Mouse (Mus musculus) cerebellum, adult 2 months (tissue): ENCODE measurements around the gene Hc. TPM values are rescaled to one million over a fixed set of nuclear protein-coding genes. Genes with fewer than 3 reads are reported as not detected.

Source experiments
- DNase-seq, 2 experiments: peaks; one replicate each; pipeline ENCODE4 v3.0.0; 2021
- H3K27ac ChIP-seq: fragments of 200-500 bp; 2 replicates; pipeline ENCODE4 v1.5.1; 2012; ENCODE audit warnings: low read length, control low read depth, inconsistent platforms; ENCODE audit not compliant: insufficient read depth
- H3K27me3 ChIP-seq: fragments of 200-500 bp; 2 replicates; pipeline ENCODE4 v1.6.1; 2012; ENCODE audit warnings: inconsistent platforms, mild to moderate bottlenecking, low read length, moderate library complexity; ENCODE audit not compliant: control insufficient read depth, insufficient read depth
- H3K4me1 ChIP-seq: fragments of 200-500 bp; 2 replicates; pipeline ENCODE4 v1.6.1; 2011; ENCODE audit warnings: low read length; ENCODE audit not compliant: control insufficient read depth, insufficient read depth
- H3K4me3 ChIP-seq: fragments of 200-500 bp; replicated peaks from 2 replicates; pipeline ENCODE3; 2011; ENCODE audit warnings: mild to moderate bottlenecking, low read depth, low read length, control low read depth; ENCODE audit not compliant: insufficient read depth
- CTCF ChIP-seq: fragments of 200-500 bp; IDR thresholded peaks from 2 replicates; pipeline ENCODE4 v1.5.1; 2011; ENCODE audit warnings: low read depth, mild to moderate bottlenecking, control low read depth, low read length, moderate library complexity, borderline replicate concordance; ENCODE audit not compliant: insufficient read depth
- POLR2A ChIP-seq: fragments of 200-500 bp; IDR thresholded peaks from 2 replicates; pipeline ENCODE4 v1.6.1; 2011; ENCODE audit warnings: low read length, control low read depth, borderline replicate concordance; ENCODE audit not compliant: insufficient read depth
- WGBS: fragments of 180-500 bp; shearing (Covaris S2); methylation state at CpG from one replicate; pipeline ENCODE4 v1.1.7; 2018; 5-methylcytosine and 5-hydroxymethylcytosine counted together
- polyA plus RNA-seq: library from polyadenylated mRNA; depleted of rRNA; stranded (reverse); fragments of >200 nt; gene quantifications from 2 replicates; pipeline ENCODE4 v1.2.3, GENCODE M21; 2012

The Hc gene
- polyA plus RNA-seq, 1 experiment: 1.1 TPM

- DNase-seq: no peak
- H3K4me3 ChIP-seq: no peak overlapping the region
- H3K4me1 ChIP-seq: no peaks in the 10 kb centered on the region
- no peak overlapping the region for H3K27ac ChIP-seq
- TF ChIP-seq CTCF: no peak
- no peak for TF ChIP-seq POLR2A
- no peaks in the 10 kb centered on the region for H3K27me3 ChIP-seq
- WGBS: 89% methylated on average over 9 of the region's 9 CpGs
These were observed 22.5 kb downstream of the Hc start for GRCm38 (mm10) chr2:35038580-35039375.

GRCm38 (mm10) chr2:35024646-35025154 lies 36.5 kb downstream of the Hc start:
- WGBS: 85% methylated on average over 3 of the region's 3 CpGs
- Histone ChIP-seq H3K27me3 (no peaks in the 10 kb centered on the region), H3K4me3 (no peak overlapping the region), H3K4me1 (no peaks in the 10 kb centered on the region), H3K27ac (no peak overlapping the region)
- TF ChIP-seq POLR2A: no peak
- no peak for TF ChIP-seq CTCF
- no peak for DNase-seq

GRCm38 (mm10) chr2:35021806-35022205 lies 39.4 kb downstream of the Hc start:
- TF ChIP-seq CTCF (no peak), POLR2A (no peak)
- no peaks in the 10 kb centered on the region for H3K4me1 ChIP-seq
- 82% methylated on average over 5 of the region's 5 CpGs for WGBS
- H3K27ac ChIP-seq: no peak overlapping the region
- no peak for DNase-seq
- H3K27me3 ChIP-seq: no peaks in the 10 kb centered on the region
- H3K4me3 ChIP-seq: no peak overlapping the region

GRCm38 (mm10) chr2:35015861-35016260 lies 45.4 kb downstream of the Hc start:
- TF ChIP-seq POLR2A (no peak), CTCF (no peak)
- no peak for DNase-seq
- no peak overlapping the region for H3K4me3 ChIP-seq
- no peaks in the 10 kb centered on the region for H3K27me3 ChIP-seq
- H3K27ac ChIP-seq: no peak overlapping the region
- H3K4me1 ChIP-seq: no peaks in the 10 kb centered on the region
- WGBS: 47% methylated on average over 6 of the region's 6 CpGs

- WGBS: 94% methylated on average over 8 of the region's 8 CpGs
- Histone ChIP-seq H3K4me3 (no peak overlapping the region), H3K4me1 (no peaks in the 10 kb centered on the region), H3K27ac (no peak overlapping the region), H3K27me3 (no peaks in the 10 kb centered on the region)
- TF ChIP-seq POLR2A: no peak
- no peak for TF ChIP-seq CTCF
- no peak for DNase-seq
These were observed 49.6 kb downstream of the Hc start for GRCm38 (mm10) chr2:35011649-35012048.

GRCm38 (mm10) chr2:34998956-34999355 lies 62.3 kb downstream of the Hc start:
- Histone ChIP-seq H3K27me3 (no peaks in the 10 kb centered on the region), H3K27ac (no peak overlapping the region), H3K4me3 (no peak overlapping the region), H3K4me1 (no peaks in the 10 kb centered on the region)
- no peak for DNase-seq
- 82% methylated on average over 9 of the region's 9 CpGs for WGBS
- no peak for TF ChIP-seq CTCF
- TF ChIP-seq POLR2A: no peak

- WGBS: 90% methylated on average over 5 of the region's 5 CpGs
- no peaks in the 10 kb centered on the region for H3K4me1 ChIP-seq
- TF ChIP-seq CTCF (no peak), POLR2A (no peak)
- H3K27me3 ChIP-seq: no peaks in the 10 kb centered on the region
- no peak overlapping the region for H3K27ac ChIP-seq
- no peak for DNase-seq
- no peak overlapping the region for H3K4me3 ChIP-seq
These were observed 64.7 kb downstream of the Hc start for GRCm38 (mm10) chr2:34996506-34996905.

- DNase-seq: no peak
- no peaks in the 10 kb centered on the region for H3K27me3 ChIP-seq
- TF ChIP-seq CTCF (no peak), POLR2A (no peak)
- H3K4me3 ChIP-seq: no peak overlapping the region
- H3K4me1 ChIP-seq: no peaks in the 10 kb centered on the region
- H3K27ac ChIP-seq: no peak overlapping the region
- WGBS: 59% methylated on average over 5 of the region's 5 CpGs
These were observed 67.4 kb downstream of the Hc start for GRCm38 (mm10) chr2:34993696-34994356.
